Mouse (Mus musculus): Measurements from ENCODE around the gene Polr2e.
"Not testable (repeated sequence)": the region's sequence is repeated elsewhere in the genome, so short reads cannot be mapped to it uniquely, and the experiment has no call there.

Polr2e gene

DNA sequence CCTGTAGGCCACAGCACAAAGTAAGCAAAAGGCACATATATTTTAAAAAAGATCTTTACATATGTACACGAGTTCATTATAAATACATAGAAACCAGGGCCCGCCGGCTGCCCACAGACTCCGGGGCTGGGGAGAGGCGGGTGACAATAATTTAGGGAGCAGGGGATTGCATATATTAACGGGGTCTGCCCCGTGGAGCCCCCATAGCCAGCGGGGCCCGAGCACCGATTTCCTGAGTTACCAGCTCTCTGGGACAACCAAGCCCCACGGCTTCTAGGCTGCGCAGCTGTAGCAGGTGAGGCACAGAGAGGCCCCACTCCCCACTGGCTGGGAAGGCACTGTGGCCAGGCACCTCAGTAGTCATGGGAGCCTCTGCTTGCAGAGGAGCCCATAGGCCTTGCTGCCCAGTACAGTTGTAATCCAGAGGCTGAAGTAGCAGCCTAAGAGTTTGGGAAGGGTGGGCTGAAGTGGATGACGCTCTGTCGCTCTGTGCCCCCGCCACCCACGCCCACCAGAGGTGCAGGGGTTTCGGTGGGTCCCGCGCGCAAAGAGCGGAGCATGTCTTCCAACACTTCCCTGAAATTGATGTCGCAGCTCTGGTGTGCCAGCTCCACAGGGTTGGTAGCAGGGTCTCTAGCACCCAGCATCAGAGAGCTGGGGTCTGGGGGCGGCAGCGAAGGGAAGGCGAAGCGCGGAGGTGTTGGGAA is 17.5 kb upstream of the Polr2e start:
- DNase-seq (ENCODE audit: extremely low read depth, low read depth), result no peak

DNA sequence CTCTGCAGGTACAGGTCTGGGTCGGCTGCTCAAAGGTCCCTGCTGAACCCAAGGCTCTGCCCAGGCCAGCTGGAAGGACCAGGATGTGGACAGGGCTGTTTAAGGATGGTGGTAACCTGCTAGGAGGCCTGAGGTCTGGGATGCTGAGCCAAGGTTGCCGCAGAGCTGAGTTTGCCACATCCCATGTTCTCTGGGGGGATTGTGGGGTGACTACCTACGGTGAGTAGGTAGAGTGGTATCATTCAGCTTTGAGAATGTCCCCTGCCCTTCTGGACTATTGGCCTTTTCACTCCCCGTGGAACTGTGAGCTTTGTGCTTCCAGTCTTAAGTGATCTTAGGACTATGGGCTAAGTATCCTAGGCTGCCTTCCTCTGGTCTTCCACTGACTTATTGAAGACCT is 16.9 kb upstream of the Polr2e start:
- no peak for DNase-seq (ENCODE audit: extremely low read depth, low read depth)

DNA sequence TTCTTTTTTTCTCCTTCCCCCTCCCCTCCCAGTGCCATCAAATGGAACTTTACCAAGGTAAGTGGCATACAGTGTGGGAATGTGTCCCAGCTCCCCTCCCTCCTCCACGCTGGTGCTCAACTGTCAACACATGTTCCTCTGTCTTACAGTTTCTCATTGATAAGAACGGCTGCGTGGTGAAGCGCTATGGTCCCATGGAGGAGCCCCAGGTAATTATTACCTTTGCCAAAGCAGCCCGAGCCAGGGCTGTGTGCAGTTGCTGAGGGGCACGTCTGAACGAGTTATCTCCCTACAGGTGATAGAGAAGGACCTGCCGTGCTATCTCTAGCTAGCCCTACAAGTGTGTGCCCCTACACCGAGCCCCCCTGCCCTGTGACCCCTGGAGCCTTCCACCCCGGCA is 16.3 kb upstream of the Polr2e start:
- no peak for DNase-seq (ENCODE audit: extremely low read depth, low read depth)

- DNase-seq (ENCODE audit: extremely low read depth, low read depth), result no peak
Observed at GRCm38 (mm10) chr10:80055364-80055763, 15.8 kb upstream of the Polr2e start.

DNA sequence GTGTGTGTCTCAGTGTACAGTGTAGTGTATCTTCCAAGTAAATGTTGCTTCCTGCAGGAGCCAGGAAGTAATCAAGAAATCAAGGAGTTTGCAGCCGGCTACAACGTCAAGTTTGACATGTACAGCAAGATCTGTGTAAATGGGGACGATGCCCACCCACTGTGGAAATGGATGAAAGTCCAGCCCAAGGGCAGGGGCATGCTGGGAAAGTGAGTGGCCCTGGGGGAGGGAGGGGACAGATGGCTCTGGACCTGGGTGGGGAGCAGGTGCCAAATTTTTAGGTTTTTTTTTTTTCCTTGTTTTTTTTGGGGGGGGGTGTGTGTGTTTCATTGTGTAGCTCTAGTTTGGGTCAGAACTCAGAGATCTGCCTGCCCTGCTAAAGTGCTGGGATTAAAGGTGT is 15.3 kb upstream of the Polr2e start:
- DNase-seq (ENCODE audit: extremely low read depth, low read depth), result not testable (repeated sequence)

- DNase-seq (ENCODE audit: extremely low read depth, low read depth), result no peak
Observed at GRCm38 (mm10) chr10:80053831-80054815, 14.5 kb upstream of the Polr2e start.

DNA sequence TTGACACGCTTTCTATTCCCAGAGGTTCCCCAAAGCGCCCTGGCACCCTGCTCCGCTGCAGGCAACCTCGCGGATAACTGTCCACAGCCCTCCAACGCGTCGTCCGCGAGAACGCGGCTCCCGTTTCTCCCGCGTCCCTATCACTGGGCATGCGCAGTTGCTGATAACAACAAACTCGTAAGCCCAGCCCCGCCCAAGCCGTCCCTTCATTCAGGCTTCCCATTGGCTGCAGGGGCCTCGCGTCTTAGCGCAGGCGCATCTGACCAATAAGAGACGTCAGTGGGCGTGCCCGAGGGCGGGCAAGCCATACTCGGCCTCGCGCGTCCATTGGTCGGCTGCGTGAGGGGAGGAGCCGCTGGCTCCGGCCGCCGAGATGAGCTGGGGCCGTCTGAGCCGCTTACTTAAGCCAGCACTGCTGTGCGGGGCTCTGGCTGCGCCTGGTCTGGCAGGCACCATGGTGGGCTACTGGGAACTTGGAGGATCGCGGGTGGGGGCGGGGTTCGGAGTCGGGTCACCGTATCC is 13.7 kb upstream of the Polr2e start:
- peak; percentile 96 for DNase-seq (ENCODE audit: extremely low read depth, low read depth)

DNA sequence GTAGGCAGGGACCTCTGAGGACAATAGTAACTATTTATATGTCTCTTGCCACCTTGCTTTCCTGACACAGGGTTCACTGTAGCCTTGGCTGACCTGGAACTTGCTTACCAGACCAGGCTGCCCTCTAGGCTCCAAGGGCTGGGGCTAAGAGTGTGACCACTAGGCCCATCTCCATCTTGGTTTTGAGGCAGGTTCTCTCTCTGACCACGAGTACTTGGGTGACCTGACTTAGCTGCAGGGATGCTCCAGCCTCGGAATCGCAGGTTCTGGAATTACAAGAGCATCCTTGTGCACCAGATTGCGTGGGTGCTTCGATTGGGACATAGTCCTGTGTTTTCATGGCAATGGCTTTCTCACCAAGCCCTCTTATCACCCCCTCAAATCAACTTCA is 12.8 kb upstream of the Polr2e start:
- DNase-seq (ENCODE audit: extremely low read depth, low read depth), result no peak

GRCm38 (mm10) chr10:80051618-80052373 is 12.2 kb upstream of the Polr2e start:
- no peak for DNase-seq (ENCODE audit: extremely low read depth, low read depth)

DNA sequence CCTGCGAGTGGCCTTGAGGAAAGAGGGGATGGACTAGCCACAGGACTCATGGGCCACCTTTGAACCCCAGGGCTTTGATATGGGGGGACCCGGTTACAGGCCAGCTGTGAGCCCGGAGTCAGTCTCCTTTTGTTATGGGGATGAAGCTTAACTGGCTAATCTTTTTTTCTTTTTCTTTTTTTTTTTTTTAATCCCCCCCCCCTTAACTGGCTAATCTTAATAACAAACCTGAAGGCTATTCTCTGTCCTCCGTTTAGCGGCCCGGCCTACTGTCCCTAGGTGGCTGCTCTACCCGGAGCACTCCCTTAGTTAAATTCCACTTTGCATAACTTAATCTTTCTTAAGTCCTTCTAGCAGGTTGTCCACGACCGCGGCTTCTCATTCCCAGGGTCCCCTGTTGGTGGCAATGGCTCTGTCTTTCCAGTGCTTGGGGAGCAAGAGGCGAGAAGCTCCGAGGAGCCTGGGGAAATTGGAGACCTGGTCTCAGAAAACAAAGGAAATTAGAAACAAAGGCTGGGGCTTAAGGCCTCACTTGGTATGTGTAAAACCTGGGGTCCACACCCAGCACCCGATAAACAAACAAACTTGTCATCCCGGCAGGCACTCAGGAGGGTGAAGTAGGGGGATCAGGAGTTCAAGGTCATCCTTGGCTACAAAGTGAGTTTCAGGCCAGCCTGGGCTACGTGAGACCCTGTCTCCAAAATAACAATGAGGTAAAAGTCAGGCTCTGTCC is 11.5 kb upstream of the Polr2e start:
- no peak for DNase-seq (ENCODE audit: extremely low read depth, low read depth)

DNA sequence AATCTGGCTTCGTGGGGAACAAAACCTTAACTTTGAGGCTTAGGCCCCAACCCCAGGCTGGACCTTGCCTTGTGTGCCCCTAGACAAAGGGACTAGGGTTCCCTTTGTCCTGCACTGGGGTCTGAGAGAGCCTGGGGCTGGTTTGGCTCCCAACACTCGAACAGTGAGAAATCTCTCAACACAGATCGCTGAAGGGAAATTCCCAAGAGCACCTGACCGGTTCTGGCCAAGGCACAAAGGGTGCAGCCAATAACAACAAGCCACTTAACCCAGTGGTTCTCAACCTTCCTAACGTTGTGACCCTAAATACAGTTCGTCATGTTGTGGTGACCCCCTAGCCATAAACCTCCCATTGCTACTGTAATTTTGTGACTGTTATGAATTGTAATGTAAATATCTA is 10.6 kb upstream of the Polr2e start:
- DNase-seq (ENCODE audit: extremely low read depth, low read depth), result no peak

- DNase-seq (ENCODE audit: extremely low read depth, low read depth), result no peak
Observed at GRCm38 (mm10) chr10:80048834-80049233, 9.2 kb upstream of the Polr2e start.

GRCm38 (mm10) chr10:80048396-80048795 is 8.8 kb upstream of the Polr2e start:
- no peak for DNase-seq (ENCODE audit: extremely low read depth, low read depth)

GRCm38 (mm10) chr10:80047041-80047565 is 7.5 kb upstream of the Polr2e start, which contains the start of gene Gpx4:
TSS of gene Gpx4 (plus strand) at chr10:80047166.
- no peak for DNase-seq (ENCODE audit: extremely low read depth, low read depth)

DNA sequence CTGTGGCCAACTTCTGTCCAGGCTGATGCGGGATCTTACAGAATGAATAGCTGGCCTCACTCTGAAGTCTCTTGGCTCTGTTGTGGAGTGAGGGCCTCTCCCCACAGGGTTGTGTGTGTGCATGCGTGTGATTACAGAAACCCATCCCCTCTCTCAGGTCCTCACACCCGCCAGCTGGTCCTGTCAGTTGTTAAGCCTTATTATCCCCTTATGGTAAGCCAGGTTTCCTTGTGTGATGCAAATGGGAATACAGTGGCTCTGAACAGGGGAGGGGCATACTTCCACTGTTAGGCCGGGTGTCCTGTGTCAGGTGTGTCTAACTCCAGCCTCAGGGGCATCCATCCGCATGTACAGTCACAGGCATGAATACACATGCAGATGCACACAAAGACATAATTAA is 6.2 kb upstream of the Polr2e start:
- DNase-seq (ENCODE audit: extremely low read depth, low read depth), result no peak

GRCm38 (mm10) chr10:80045364-80045763 is 5.8 kb upstream of the Polr2e start:
- DNase-seq (ENCODE audit: extremely low read depth, low read depth), result not testable (repeated sequence)

DNA sequence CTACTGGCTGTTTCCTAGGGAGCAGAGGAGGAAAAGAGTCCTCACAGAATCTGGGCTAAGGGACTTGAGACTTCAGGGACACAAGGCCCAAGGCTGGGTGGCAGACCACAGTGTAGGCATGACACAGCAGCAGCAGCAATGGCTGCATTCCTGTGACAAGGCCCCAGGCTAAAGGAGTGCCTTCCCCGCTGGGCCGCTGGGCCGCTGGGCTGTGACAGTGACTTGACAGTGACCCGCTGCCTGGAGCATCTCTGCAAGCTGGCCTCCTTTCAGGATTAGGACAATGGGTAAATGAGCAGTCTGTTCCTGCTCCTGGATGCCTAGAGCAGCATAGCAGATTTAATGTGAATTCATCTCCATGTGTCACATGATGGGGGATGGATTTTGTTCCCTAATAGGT is 4.5 kb upstream of the Polr2e start:
- DNase-seq (ENCODE audit: extremely low read depth, low read depth), result no peak

DNA sequence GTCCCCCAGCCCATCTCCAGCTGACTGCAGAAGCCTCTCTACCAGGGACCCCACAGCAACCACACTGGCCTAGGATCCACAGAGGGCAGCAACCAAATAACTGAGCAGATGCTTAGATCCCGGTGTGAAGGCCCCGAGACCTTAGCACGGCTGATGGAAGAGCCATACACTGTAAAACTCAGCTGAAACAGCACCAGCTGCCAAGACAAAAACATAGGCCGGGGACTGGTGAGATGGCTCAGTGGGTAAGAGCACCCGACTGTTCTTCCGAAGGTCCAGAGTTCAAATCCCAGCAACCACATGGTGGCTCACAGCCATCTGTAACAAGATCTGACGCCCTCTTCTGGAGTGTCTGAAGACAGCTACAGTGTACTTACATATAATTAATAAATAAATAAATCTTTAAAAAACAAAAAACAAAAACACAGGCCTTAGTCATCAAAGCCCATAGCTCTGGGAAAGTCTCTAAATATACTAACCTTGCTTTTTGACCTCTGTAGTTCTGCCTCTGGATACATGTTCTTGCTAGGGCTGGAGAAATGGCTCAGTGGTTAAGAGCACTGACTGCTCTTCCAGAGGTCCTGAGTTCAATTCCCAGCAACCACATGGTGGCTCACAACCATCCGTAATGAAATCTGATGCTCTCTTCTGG is 1.9 kb upstream of the Polr2e start:
- not testable (repeated sequence) for DNase-seq (ENCODE audit: extremely low read depth, low read depth)

- DNase-seq (ENCODE audit: extremely low read depth, low read depth), result no peak
Observed at GRCm38 (mm10) chr10:80036832-80037231, 2.8 kb downstream of the Polr2e start.

- no peak for DNase-seq (ENCODE audit: extremely low read depth, low read depth)
Observed at GRCm38 (mm10) chr10:80035686-80036085, 3.9 kb downstream of the Polr2e start.

Data from MEL-GATA-1-ER (cell line).